Mouse (Mus musculus) intestine, embryonic 16.5 days (tissue): ENCODE data around the gene Gm2174. TPM values are rescaled to one million over a fixed set of nuclear protein-coding genes. Genes with fewer than 3 reads are reported as not detected.
A peak's percentile ranks its signal among the peaks of the same experiment; 100 is the strongest.

Experiments
- ATAC-seq: fragments of 200-750 bp; cut with Nextera tagmentation; 2 replicates; pipeline ENCODE4 v1.8.0; 2017; ENCODE audit warnings: moderate TSS enrichment, moderate library complexity
- H3K27ac ChIP-seq: fragments of 300-500 bp; sonication (generic); 2 replicates; pipeline ENCODE4 v1.5.1; 2014; ENCODE audit warnings: mild to moderate bottlenecking, low read length
- H3K27me3 ChIP-seq: fragments of 300-500 bp; sonication (generic); replicated peaks from 2 replicates; pipeline ENCODE4 v1.6.1; 2014; ENCODE audit warnings: low read length, control low read depth, mixed read lengths; ENCODE audit not compliant: control insufficient read depth, insufficient read depth
- H3K36me3 ChIP-seq: fragments of 300-500 bp; sonication (generic); 2 replicates; pipeline ENCODE4 v1.6.1; 2014; ENCODE audit warnings: low read length, control low read depth; ENCODE audit not compliant: control insufficient read depth, insufficient read depth
- H3K4me1 ChIP-seq: fragments of 300-500 bp; sonication (generic); 2 replicates; pipeline ENCODE4 v1.6.1; 2014; ENCODE audit warnings: low read length, control low read depth, mixed read lengths; ENCODE audit not compliant: control insufficient read depth, insufficient read depth
- H3K4me2 ChIP-seq: fragments of 300-500 bp; sonication (generic); 2 replicates; pipeline ENCODE4 v1.6.1; 2014; ENCODE audit warnings: low read depth, low read length, control low read depth
- H3K4me3 ChIP-seq: fragments of 300-500 bp; sonication (generic); 2 replicates; pipeline ENCODE4 v1.5.1; 2014; ENCODE audit warnings: mild to moderate bottlenecking, low read length
- H3K9ac ChIP-seq: fragments of 300-500 bp; sonication (generic); 2 replicates; pipeline ENCODE4 v1.6.1; 2014; ENCODE audit warnings: low read depth, low read length
- H3K9me3 ChIP-seq: fragments of 300-500 bp; sonication (generic); 2 replicates; pipeline ENCODE4 v1.6.1; 2016; ENCODE audit warnings: low read length, control low read depth; ENCODE audit not compliant: control insufficient read depth
- WGBS: fragments of 180-500 bp; shearing (Covaris S2); extraction: QIAGEN DNeasy Blood & Tissue Kit; methylation state at CpG from one replicate; pipeline ENCODE4 v1.1.7; 2014; 5-methylcytosine and 5-hydroxymethylcytosine counted together
- polyA plus RNA-seq: library from polyadenylated mRNA; unstranded; fragments of >200 nt; fragmentation: Nextera tagmentation; extraction: Ambion mirVana; gene quantifications from 2 replicates; pipeline ENCODE4 v1.2.1, GENCODE M21; 2015

Gene Gm2174
- polyA plus RNA-seq: 2.0 and 2.8 TPM in 2 replicates

- no peaks in the 10 kb centered on the region for H3K36me3 ChIP-seq
- 61% methylated on average over 4 of the region's 4 CpGs for WGBS
- peak; percentile 71 for ATAC-seq
Measured at GRCm38 (mm10) chrX:56447524-56448015, at the start of gene Gm2174. Gene Gm2174 (plus strand): TSS chrX:56447965.

GRCm38 (mm10) chrX:56404646-56405045, 43.1 kb upstream of the Gm2174 start:
- H3K27me3 ChIP-seq: no peaks in the 10 kb centered on the region
- no peak for ATAC-seq
- H3K9ac ChIP-seq: no peak overlapping the region
- WGBS: 33% methylated on average over 2 of the region's 2 CpGs
- no peaks in the 10 kb centered on the region for H3K4me1 ChIP-seq
- no peak overlapping the region for H3K4me3 ChIP-seq
- H3K27ac ChIP-seq: no peak overlapping the region
- no peak overlapping the region for H3K4me2 ChIP-seq
- no peaks in the 10 kb centered on the region for H3K36me3 ChIP-seq
- no peaks in the 10 kb centered on the region for H3K9me3 ChIP-seq

More at GRCm38 (mm10) chrX:56447524-56448015, at the start of gene Gm2174:
- Histone ChIP-seq H3K9ac (no peak within 1 kb of the TSS), H3K4me3 (no peak within 1 kb of the TSS), H3K4me2 (no peak within 1 kb of the TSS), H3K9me3 (no peaks in the 10 kb centered on the region), H3K4me1 (no peaks in the 10 kb centered on the region), H3K27me3 (no peaks in the 10 kb centered on the region), H3K27ac (no peak within 1 kb of the TSS)

GRCm38 (mm10) chrX:56405482-56405881, 42.3 kb upstream of the Gm2174 start:
- H3K27ac ChIP-seq: no peak overlapping the region
- no peak overlapping the region for H3K4me3 ChIP-seq
- ATAC-seq: no peak
- H3K9ac ChIP-seq: no peak overlapping the region
- no peaks in the 10 kb centered on the region for H3K9me3 ChIP-seq
- 53% methylated on average over 1 of the region's 1 CpGs for WGBS
- H3K4me1 ChIP-seq: no peaks in the 10 kb centered on the region
- no peaks in the 10 kb centered on the region for H3K36me3 ChIP-seq
- H3K27me3 ChIP-seq: no peaks in the 10 kb centered on the region
- no peak overlapping the region for H3K4me2 ChIP-seq

GRCm38 (mm10) chrX:56406128-56406527, 41.6 kb upstream of the Gm2174 start:
- no peaks in the 10 kb centered on the region for H3K9me3 ChIP-seq
- no peak overlapping the region for H3K9ac ChIP-seq
- no peak for ATAC-seq
- H3K4me3 ChIP-seq: no peak overlapping the region
- no peaks in the 10 kb centered on the region for H3K27me3 ChIP-seq
- no peaks in the 10 kb centered on the region for H3K36me3 ChIP-seq
- H3K4me1 ChIP-seq: no peaks in the 10 kb centered on the region
- WGBS: 54% methylated on average over 5 of the region's 5 CpGs
- H3K27ac ChIP-seq: no peak overlapping the region
- no peak overlapping the region for H3K4me2 ChIP-seq

- Histone ChIP-seq H3K4me2 (no peak overlapping the region), H3K4me3 (no peak overlapping the region), H3K9ac (no peak overlapping the region), H3K27ac (no peak overlapping the region), H3K36me3 (no peaks in the 10 kb centered on the region), H3K4me1 (no peaks in the 10 kb centered on the region), H3K27me3 (no peaks in the 10 kb centered on the region), H3K9me3 (no peaks in the 10 kb centered on the region)
- WGBS: 67% methylated on average over 3 of the region's 3 CpGs
- ATAC-seq: no peak
Measured at GRCm38 (mm10) chrX:56416277-56416676, 31.5 kb upstream of the Gm2174 start.

GRCm38 (mm10) chrX:56417541-56417940, 30.2 kb upstream of the Gm2174 start:
- 71% methylated on average over 4 of the region's 4 CpGs for WGBS
- no peaks in the 10 kb centered on the region for H3K27me3 ChIP-seq
- H3K36me3 ChIP-seq: no peaks in the 10 kb centered on the region
- H3K9ac ChIP-seq: no peak overlapping the region
- no peak overlapping the region for H3K4me2 ChIP-seq
- no peak overlapping the region for H3K27ac ChIP-seq
- no peaks in the 10 kb centered on the region for H3K4me1 ChIP-seq
- no peak overlapping the region for H3K4me3 ChIP-seq
- ATAC-seq: no peak
- no peaks in the 10 kb centered on the region for H3K9me3 ChIP-seq

GRCm38 (mm10) chrX:56430601-56431000, 17.2 kb upstream of the Gm2174 start:
- WGBS: 50% methylated on average over 2 of the region's 2 CpGs
- Histone ChIP-seq H3K27me3 (no peaks in the 10 kb centered on the region), H3K4me3 (no peak overlapping the region), H3K4me1 (no peaks in the 10 kb centered on the region), H3K36me3 (no peaks in the 10 kb centered on the region), H3K9ac (no peak overlapping the region), H3K4me2 (no peak overlapping the region), H3K27ac (no peak overlapping the region), H3K9me3 (no peaks in the 10 kb centered on the region)
- no peak for ATAC-seq

GRCm38 (mm10) chrX:56435758-56436283, 11.9 kb upstream of the Gm2174 start:
- WGBS: 74% methylated on average over 7 of the region's 7 CpGs
- no peaks in the 10 kb centered on the region for H3K36me3 ChIP-seq
- no peak overlapping the region for H3K27ac ChIP-seq
- no peaks in the 10 kb centered on the region for H3K4me1 ChIP-seq
- H3K9me3 ChIP-seq: no peaks in the 10 kb centered on the region
- H3K4me3 ChIP-seq: no peak overlapping the region
- ATAC-seq: no peak
- H3K9ac ChIP-seq: no peak overlapping the region
- H3K27me3 ChIP-seq: no peaks in the 10 kb centered on the region
- H3K4me2 ChIP-seq: no peak overlapping the region

- peak; percentile 42; the same call in 1 of the 2 replicates for ATAC-seq
- 69% methylated on average over 11 of the region's 11 CpGs for WGBS
Measured at GRCm38 (mm10) chrX:56446487-56447428, 1.0 kb upstream of the Gm2174 start.

More at GRCm38 (mm10) chrX:56446487-56447428, 1.0 kb upstream of the Gm2174 start:
- no peaks in the 10 kb centered on the region for H3K9me3 ChIP-seq
- H3K4me2 ChIP-seq: no peak overlapping the region
- no peaks in the 10 kb centered on the region for H3K4me1 ChIP-seq
- H3K27ac ChIP-seq: no peak overlapping the region
- no peaks in the 10 kb centered on the region for H3K36me3 ChIP-seq
- no peak overlapping the region for H3K4me3 ChIP-seq
- H3K9ac ChIP-seq: no peak overlapping the region
- H3K27me3 ChIP-seq: no peaks in the 10 kb centered on the region
